Mouse (Mus musculus): ENCODE data around the gene Tmem52b. TPM values are rescaled to one million over a fixed set of nuclear protein-coding genes. Genes with fewer than 3 reads are reported as not detected.

Tmem52b gene
- total RNA-seq, 4 experiments from 2014 or later, result not detected

GRCm38 (mm10) chr6:129530261-129530660 lies 17.9 kb downstream of the Tmem52b start:
- DNase-seq (ENCODE audit: low spot score in 2 of 2), result no peak

GRCm38 (mm10) chr6:129532556-129532941 lies 20.2 kb downstream of the Tmem52b start:
- DNase-seq (ENCODE audit: low spot score in 2 of 2), result peak; percentile 54 to 61

GRCm38 (mm10) chr6:129532942-129533860 lies 20.8 kb downstream of the Tmem52b start, which contains the start of gene Gabarapl1:
TSS of gene Gabarapl1 (plus strand) at chr6:129533160.
- peak; percentile 81 to 83 for DNase-seq (ENCODE audit: low spot score in 2 of 2)

- DNase-seq (ENCODE audit: low spot score in 2 of 2), result no peak
Measured at GRCm38 (mm10) chr6:129534057-129534456, 21.7 kb downstream of the Tmem52b start.

- no peak for DNase-seq (ENCODE audit: low spot score in 2 of 2)
Measured at GRCm38 (mm10) chr6:129534627-129535190, 22.4 kb downstream of the Tmem52b start.

- no peak for DNase-seq (ENCODE audit: low spot score in 2 of 2)
Measured at GRCm38 (mm10) chr6:129535723-129536122, 23.4 kb downstream of the Tmem52b start.

- no peak for DNase-seq (ENCODE audit: low spot score in 2 of 2)
Measured at GRCm38 (mm10) chr6:129538555-129538954, 26.2 kb downstream of the Tmem52b start.

GRCm38 (mm10) chr6:129541931-129542330 lies 29.6 kb downstream of the Tmem52b start:
- DNase-seq (ENCODE audit: low spot score in 2 of 2), result no peak

GRCm38 (mm10) chr6:129542540-129542939 lies 30.2 kb downstream of the Tmem52b start:
- DNase-seq (ENCODE audit: low spot score in 2 of 2), result no peak

GRCm38 (mm10) chr6:129543709-129544606 lies 31.6 kb downstream of the Tmem52b start:
- DNase-seq (ENCODE audit: low spot score in 2 of 2), result peak; percentile 45 to 81

GRCm38 (mm10) chr6:129547277-129547676 lies 34.9 kb downstream of the Tmem52b start:
- no peak for DNase-seq (ENCODE audit: low spot score in 2 of 2)

- DNase-seq (ENCODE audit: low spot score in 2 of 2), result no peak
Measured at GRCm38 (mm10) chr6:129548009-129548408, 35.7 kb downstream of the Tmem52b start.

GRCm38 (mm10) chr6:129557298-129558023 lies 45.1 kb downstream of the Tmem52b start:
- no peak for DNase-seq (ENCODE audit: low spot score in 2 of 2)

GRCm38 (mm10) chr6:129558946-129559640 lies 46.7 kb downstream of the Tmem52b start:
- DNase-seq (ENCODE audit: low spot score in 2 of 2), result peak in 1 of 2 experiments; percentile 66

GRCm38 (mm10) chr6:129559641-129560027 lies 47.3 kb downstream of the Tmem52b start:
- DNase-seq (ENCODE audit: low spot score in 2 of 2), result no peak

GRCm38 (mm10) chr6:129565257-129565656 lies 52.9 kb downstream of the Tmem52b start:
- DNase-seq (ENCODE audit: low spot score in 2 of 2), result no peak

All from layer of hippocampus, adult 8-10 months (tissue).